Mouse (Mus musculus) midbrain, embryonic 16.5 days (tissue): Measurements from ENCODE around the gene Cd163l1. TPM values are rescaled to one million over a fixed set of nuclear protein-coding genes. Genes with fewer than 3 reads are reported as not detected.

Source experiments
- ATAC-seq: fragments of 200-750 bp; cut with Nextera tagmentation; 2 replicates; pipeline ENCODE4 v1.8.0; 2017; ENCODE audit warnings: moderate TSS enrichment
- H3K27ac ChIP-seq: fragments of 300-500 bp; sonication (generic); 2 replicates; pipeline ENCODE4 v1.5.1; 2014; ENCODE audit warnings: mild to moderate bottlenecking, low read length, mixed read lengths
- H3K27me3 ChIP-seq: fragments of 300-500 bp; sonication (generic); 2 replicates; pipeline ENCODE4 v1.6.1; 2014; ENCODE audit warnings: low read depth, low read length, mixed read lengths; ENCODE audit not compliant: control insufficient read depth, insufficient read depth
- H3K36me3 ChIP-seq: fragments of 300-500 bp; sonication (generic); 2 replicates; pipeline ENCODE4 v1.6.1; 2014; ENCODE audit warnings: mild to moderate bottlenecking, low read length, moderate library complexity, mixed read lengths; ENCODE audit not compliant: control insufficient read depth, insufficient read depth
- H3K4me1 ChIP-seq: fragments of 300-500 bp; sonication (generic); 2 replicates; pipeline ENCODE4 v1.6.1; 2014; ENCODE audit warnings: mild to moderate bottlenecking, low read length, mixed read lengths; ENCODE audit not compliant: control insufficient read depth, insufficient read depth
- H3K4me2 ChIP-seq: fragments of 300-500 bp; sonication (generic); 2 replicates; pipeline ENCODE4 v1.6.1; 2014; ENCODE audit warnings: mild to moderate bottlenecking, low read length, mixed read lengths
- H3K4me3 ChIP-seq: fragments of 300-500 bp; sonication (generic); 2 replicates; pipeline ENCODE4 v1.5.1; 2014; ENCODE audit warnings: low read depth, mild to moderate bottlenecking, low read length, moderate library complexity, mixed read lengths
- H3K9ac ChIP-seq: fragments of 300-500 bp; sonication (generic); 2 replicates; pipeline ENCODE4 v1.6.1; 2014; ENCODE audit warnings: low read depth, low read length, mixed read lengths
- H3K9me3 ChIP-seq: fragments of 300-500 bp; sonication (generic); replicated peaks from 2 replicates; pipeline ENCODE4 v1.6.1; 2014; ENCODE audit warnings: mild to moderate bottlenecking, low read length, mixed read lengths; ENCODE audit not compliant: control insufficient read depth, poor library complexity, severe bottlenecking
- WGBS: fragments of 180-500 bp; shearing (Covaris S2); extraction: QIAGEN DNeasy Blood & Tissue Kit; methylation state at CpG from one replicate; pipeline ENCODE4 v1.1.7; 2014; 5-methylcytosine and 5-hydroxymethylcytosine counted together
- polyA plus RNA-seq: library from polyadenylated mRNA; unstranded; fragments of >200 nt; fragmentation: Nextera tagmentation; extraction: Ambion mirVana; gene quantifications from 2 replicates; pipeline ENCODE4 v1.2.1, GENCODE M21; 2015

Cd163l1 gene
- not detected in 2 replicates for polyA plus RNA-seq

DNA sequence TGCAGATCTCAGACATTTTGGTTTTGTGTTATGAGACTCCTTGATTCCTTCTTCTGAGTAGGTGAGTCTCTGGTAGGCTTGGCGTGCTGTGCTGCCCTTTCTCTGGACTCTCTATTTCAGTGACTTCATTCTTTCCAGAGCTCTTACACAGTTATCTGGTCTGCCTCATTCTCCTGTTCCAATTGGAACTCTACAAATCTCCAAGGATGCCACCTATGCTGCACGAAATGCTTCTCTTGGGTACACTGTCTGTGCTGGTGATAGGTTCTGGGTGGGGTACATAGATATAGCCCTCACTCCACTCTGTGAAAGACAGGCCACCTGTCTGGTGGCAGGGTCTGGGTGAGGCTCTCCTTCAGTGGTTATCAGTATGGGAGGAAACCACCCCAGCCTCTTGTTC lies at the start of gene Cd163l1:
Gene Cd163l1, plus strand, starts transcription at position 301 of the 400 bp plus-strand sequence.
- no peaks in the 10 kb centered on the region for H3K4me1 ChIP-seq
- H3K9ac ChIP-seq = no peak within 1 kb of the TSS
- no peak within 1 kb of the TSS for H3K4me2 ChIP-seq
- no peaks in the 10 kb centered on the region for H3K9me3 ChIP-seq
- no peak for ATAC-seq
- 86% methylated on average over 2 of the region's 2 CpGs for WGBS
- H3K4me3 ChIP-seq = no peak within 1 kb of the TSS
- H3K27ac ChIP-seq = no peak within 1 kb of the TSS
- no peaks in the 10 kb centered on the region for H3K36me3 ChIP-seq
- no peaks in the 10 kb centered on the region for H3K27me3 ChIP-seq

DNA sequence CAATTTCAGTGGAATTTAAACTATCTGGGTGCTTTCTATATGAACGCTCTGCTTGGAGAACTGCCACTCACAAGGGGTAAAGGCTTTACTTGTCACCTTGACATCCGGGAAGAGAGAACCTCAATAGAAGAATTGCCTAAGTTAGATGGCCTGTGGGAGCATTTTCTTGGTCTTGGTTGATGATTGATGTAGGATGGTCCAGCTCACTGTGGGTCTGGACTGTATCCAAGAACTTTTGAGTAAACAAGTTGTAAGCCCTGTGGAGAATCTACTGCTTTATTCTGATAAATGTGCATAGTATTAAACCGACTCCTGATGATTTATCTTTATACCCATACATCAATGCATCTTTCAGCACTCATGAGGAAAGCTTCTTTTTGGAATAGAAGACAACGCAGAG lies 48.7 kb upstream of the Cd163l1 start:
- no peak for ATAC-seq
- 82% methylated on average over 4 of the region's 4 CpGs for WGBS

DNA sequence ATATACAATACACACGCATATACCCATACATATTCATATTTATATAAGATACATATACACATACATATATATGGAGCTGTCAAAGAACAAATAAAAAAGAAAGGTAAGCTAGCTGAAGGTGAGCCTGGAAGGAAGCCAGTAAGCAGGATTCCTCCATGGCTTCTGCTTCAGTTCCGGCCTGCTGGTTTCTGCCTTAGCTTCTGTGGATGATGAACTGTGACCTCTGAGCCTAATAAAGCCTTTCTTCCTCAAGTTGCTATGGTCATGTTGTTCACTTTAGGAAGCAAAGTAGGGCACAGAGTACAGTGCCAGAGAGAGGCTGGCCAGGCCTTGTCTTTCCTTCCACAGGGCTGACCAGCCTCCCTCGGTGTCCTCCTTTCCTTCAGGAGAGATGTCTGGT lies 47.2 kb upstream of the Cd163l1 start:
- no peak for ATAC-seq
- no peaks in the 10 kb centered on the region for H3K36me3 ChIP-seq
- H3K9me3 ChIP-seq = no peaks in the 10 kb centered on the region
- H3K4me2 ChIP-seq = no peak overlapping the region
- no peak overlapping the region for H3K9ac ChIP-seq
- H3K27me3 ChIP-seq = no peaks in the 10 kb centered on the region
- WGBS = 96% methylated on average over 3 of the region's 3 CpGs
- H3K4me1 ChIP-seq = no peaks in the 10 kb centered on the region
- no peak overlapping the region for H3K4me3 ChIP-seq
- H3K27ac ChIP-seq = no peak overlapping the region

More for the DNA sequence above, 48.7 kb upstream of the Cd163l1 start:
- H3K27ac ChIP-seq = no peak overlapping the region
- H3K36me3 ChIP-seq = no peaks in the 10 kb centered on the region
- H3K4me1 ChIP-seq = no peaks in the 10 kb centered on the region
- no peak overlapping the region for H3K9ac ChIP-seq
- no peaks in the 10 kb centered on the region for H3K27me3 ChIP-seq
- no peak overlapping the region for H3K4me2 ChIP-seq
- H3K4me3 ChIP-seq = no peak overlapping the region
- H3K9me3 ChIP-seq = no peaks in the 10 kb centered on the region

- no peak within 1 kb of the TSS for H3K4me2 ChIP-seq
- no peaks in the 10 kb centered on the region for H3K36me3 ChIP-seq
- H3K4me3 ChIP-seq = no peak within 1 kb of the TSS
- no peaks in the 10 kb centered on the region for H3K27me3 ChIP-seq
- H3K9ac ChIP-seq = no peak within 1 kb of the TSS
- no peaks in the 10 kb centered on the region for H3K9me3 ChIP-seq
- no peaks in the 10 kb centered on the region for H3K4me1 ChIP-seq
- 45% methylated on average over 1 of the region's 1 CpGs for WGBS
- H3K27ac ChIP-seq = no peak within 1 kb of the TSS
- no peak for ATAC-seq
Measured at GRCm38 (mm10) chr7:140172936-140173335, 45.1 kb upstream of the Cd163l1 start, which contains the start of gene Olfr523. Gene Olfr523 (plus strand): TSS chr7:140173217.

DNA sequence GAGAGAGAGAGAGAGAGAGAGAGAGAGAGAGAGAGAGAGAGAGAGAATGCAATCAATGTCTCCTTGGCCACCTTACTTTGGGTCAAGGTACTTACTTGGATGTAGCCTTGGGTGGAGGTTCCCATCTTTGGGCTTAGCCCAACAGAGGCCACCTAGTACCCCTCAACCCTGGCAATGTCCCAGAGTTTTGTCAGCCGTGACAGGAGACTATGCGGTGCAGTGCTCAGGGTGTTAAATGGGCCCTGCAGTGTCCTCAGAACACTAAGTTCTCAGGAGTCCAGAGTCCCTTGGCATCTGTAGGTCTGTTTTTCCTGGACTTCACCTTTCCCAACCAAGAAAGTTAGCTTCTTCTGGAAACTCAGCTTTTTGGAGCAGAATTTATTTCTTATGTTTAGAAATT lies 38.9 kb upstream of the Cd163l1 start:
- ATAC-seq = no peak
- WGBS = 84% methylated on average over 2 of the region's 2 CpGs
- Histone ChIP-seq H3K4me3 (no peak overlapping the region), H3K9me3 (no peaks in the 10 kb centered on the region), H3K9ac (no peak overlapping the region), H3K4me1 (no peaks in the 10 kb centered on the region), H3K4me2 (no peak overlapping the region), H3K27me3 (no peaks in the 10 kb centered on the region), H3K27ac (no peak overlapping the region), H3K36me3 (no peaks in the 10 kb centered on the region)

- no peak overlapping the region for H3K4me2 ChIP-seq
- no peak for ATAC-seq
- WGBS = 77% methylated on average over 2 of the region's 2 CpGs
- no peaks in the 10 kb centered on the region for H3K36me3 ChIP-seq
- no peaks in the 10 kb centered on the region for H3K27me3 ChIP-seq
- no peak overlapping the region for H3K9ac ChIP-seq
- H3K9me3 ChIP-seq = no peaks in the 10 kb centered on the region
- no peaks in the 10 kb centered on the region for H3K4me1 ChIP-seq
- no peak overlapping the region for H3K27ac ChIP-seq
- no peak overlapping the region for H3K4me3 ChIP-seq
Measured at GRCm38 (mm10) chr7:140180692-140181091, 37.4 kb upstream of the Cd163l1 start.

DNA sequence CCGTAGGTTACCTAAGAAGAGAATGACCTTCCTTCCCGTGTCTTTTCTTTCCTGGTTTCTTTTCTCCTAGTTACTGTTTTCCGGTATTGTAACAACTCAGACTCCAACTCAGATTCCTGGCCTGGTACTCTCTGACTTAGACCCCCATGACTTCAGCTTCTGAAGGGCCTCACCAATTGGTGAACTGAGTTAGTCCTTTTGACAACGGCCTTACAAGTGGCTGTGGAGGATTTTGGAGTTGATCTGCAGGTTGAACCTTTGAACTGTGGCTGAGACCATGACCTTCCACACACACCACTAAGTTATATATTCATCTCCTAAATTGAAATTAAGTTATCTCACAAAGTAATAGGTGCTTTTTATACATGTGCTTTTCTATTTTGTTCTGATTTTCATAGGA lies 33.9 kb upstream of the Cd163l1 start:
- H3K27ac ChIP-seq = no peak overlapping the region
- no peak overlapping the region for H3K4me2 ChIP-seq
- H3K9ac ChIP-seq = no peak overlapping the region
- 92% methylated on average over 4 of the region's 4 CpGs for WGBS
- no peaks in the 10 kb centered on the region for H3K9me3 ChIP-seq
- no peaks in the 10 kb centered on the region for H3K27me3 ChIP-seq
- ATAC-seq = no peak
- H3K4me3 ChIP-seq = no peak overlapping the region
- no peaks in the 10 kb centered on the region for H3K4me1 ChIP-seq
- H3K36me3 ChIP-seq = no peaks in the 10 kb centered on the region

DNA sequence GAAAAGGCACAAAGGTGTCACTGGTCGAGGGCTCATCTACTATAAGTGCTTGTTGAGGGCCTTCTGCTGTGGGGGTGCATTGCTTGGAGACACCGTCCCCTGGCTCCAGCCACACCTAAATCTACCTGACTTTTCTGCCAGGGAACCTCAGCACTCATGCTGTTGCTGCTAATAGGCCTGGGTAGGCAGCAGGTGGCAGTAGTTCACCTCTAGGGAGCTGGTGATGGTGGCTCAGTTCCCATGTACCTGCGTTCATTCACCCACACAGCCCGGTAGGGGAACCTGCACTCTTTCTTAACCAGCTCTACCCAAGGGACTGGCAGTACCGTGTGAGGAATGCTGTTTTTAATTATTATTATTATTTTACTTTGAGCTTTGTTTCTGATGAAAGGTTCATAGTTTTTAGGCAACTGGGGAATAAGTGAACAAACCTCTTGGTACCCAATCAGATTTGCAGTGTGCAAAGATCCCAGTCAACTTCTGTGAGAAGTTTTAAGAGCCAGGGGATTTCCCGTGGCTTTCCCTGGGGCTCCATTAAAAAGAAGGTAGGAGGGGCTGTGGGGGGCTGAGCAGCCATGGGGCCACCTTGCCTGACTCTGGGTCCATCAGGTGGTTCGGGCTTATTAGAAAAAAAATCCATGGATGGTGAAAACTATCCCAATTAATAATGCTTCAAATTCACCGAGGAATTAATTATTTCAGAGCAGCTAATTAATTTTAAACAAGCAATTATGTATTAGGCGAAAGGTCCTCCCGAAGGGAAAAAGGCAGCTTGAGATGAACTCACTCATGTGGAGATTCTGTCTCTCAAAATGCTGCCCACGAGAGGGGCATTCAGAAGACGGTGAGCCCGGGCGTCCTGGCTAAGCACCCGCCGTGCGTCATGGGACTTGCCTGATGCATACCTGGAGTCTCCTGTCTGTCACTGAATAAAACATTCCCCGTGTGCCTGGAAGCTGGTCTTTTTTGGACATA lies 31.1 kb upstream of the Cd163l1 start:
- ATAC-seq = no peak
- Histone ChIP-seq H3K27ac (no peak overlapping the region), H3K9ac (no peak overlapping the region), H3K9me3 (no peaks in the 10 kb centered on the region), H3K4me1 (no peaks in the 10 kb centered on the region), H3K4me2 (no peak overlapping the region), H3K4me3 (no peak overlapping the region), H3K36me3 (no peaks in the 10 kb centered on the region), H3K27me3 (no peaks in the 10 kb centered on the region)
- WGBS = 62% methylated on average over 18 of the region's 18 CpGs

DNA sequence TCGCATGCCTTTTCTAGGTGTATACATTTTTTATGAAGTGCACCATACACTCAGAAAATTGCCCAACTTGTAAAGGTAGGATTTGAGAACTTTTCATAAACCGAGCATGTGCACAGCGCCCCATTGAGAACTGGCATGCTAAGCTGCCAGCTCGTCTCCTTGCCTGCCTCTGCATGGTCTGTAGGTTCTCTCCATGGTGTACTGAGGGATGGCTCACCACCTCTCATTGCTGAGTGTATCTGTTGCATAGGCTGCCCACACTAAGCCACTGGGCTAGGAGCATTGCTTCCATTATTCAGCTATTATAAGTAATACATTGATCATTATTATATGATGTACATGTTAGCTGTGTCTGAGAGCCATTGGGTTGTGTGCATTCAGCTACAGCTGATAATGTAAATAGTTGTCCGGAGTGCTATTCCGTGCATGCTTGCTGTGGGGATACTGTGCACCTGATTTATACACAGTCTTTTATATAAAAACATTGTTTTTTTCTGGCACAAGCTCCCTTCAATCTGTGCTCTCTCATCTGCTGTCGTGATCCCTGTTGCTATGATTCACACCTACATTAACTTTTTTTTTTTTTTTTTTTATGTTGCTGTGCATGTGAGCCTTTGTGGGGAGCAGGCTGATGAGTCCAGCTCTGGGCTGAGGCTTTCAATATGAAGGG lies 30.2 kb upstream of the Cd163l1 start:
- ATAC-seq = no peak
- Histone ChIP-seq H3K27me3 (no peaks in the 10 kb centered on the region), H3K4me3 (no peak overlapping the region), H3K9ac (no peak overlapping the region), H3K36me3 (no peaks in the 10 kb centered on the region), H3K27ac (no peak overlapping the region), H3K4me1 (no peaks in the 10 kb centered on the region), H3K4me2 (no peak overlapping the region), H3K9me3 (no peaks in the 10 kb centered on the region)
- WGBS = 82% methylated on average over 7 of the region's 7 CpGs
